Mouse (Mus musculus): ENCODE measurements around the gene Zfp593. TPM values are rescaled to one million over a fixed set of nuclear protein-coding genes. Genes with fewer than 3 reads are reported as not detected.

Zfp593 gene
- polyA plus RNA-seq, 1 experiment: 20.4 TPM

GRCm38 (mm10) chr4:134227194-134227593 lies 18.2 kb downstream of the Zfp593 start, which contains the start of gene Catsper4:
Catsper4 (minus strand) TSS chr4:134227383.
- Histone ChIP-seq H3ac (ENCODE audit: control insufficient read depth, insufficient read length, low read depth) (no peak within 1 kb of the TSS), H3K4me3 (ENCODE audit: insufficient read depth, poor library complexity, severe bottlenecking) (no peak within 1 kb of the TSS), H3K36me3 (ENCODE audit: control insufficient read depth, insufficient read depth) (no peaks in the 10 kb centered on the region), H3K79me2 (ENCODE audit: control insufficient read depth, insufficient read depth) (no peaks in the 10 kb centered on the region), H3K79me3 (ENCODE audit: low read depth) (no peaks in the 10 kb centered on the region), H3K27me3 (ENCODE audit: control insufficient read depth, insufficient read depth, insufficient read length) (peaks cover 31% of the 10 kb centered on the region)
- TF ChIP-seq MYOG (IDR thresholded peaks at IDR 0.05; ENCODE audit: control insufficient read depth, extremely low read depth, insufficient read length) (no peak), CTCF (IDR thresholded peaks at IDR 0.05; ENCODE audit: control insufficient read depth, insufficient read depth, insufficient read length) (no peak), MYOD1 (IDR thresholded peaks at IDR 0.05; ENCODE audit: control insufficient read depth, insufficient read length, low read depth) (no peak), CEBPB (IDR thresholded peaks at IDR 0.05; ENCODE audit: low read depth) (no peak), FOSL1 (IDR thresholded peaks at IDR 0.05; ENCODE audit: insufficient read depth, low read length, poor library complexity, severe bottlenecking) (no peak), MAX (IDR thresholded peaks at IDR 0.05) (no peak), USF1 (IDR thresholded peaks at IDR 0.05; ENCODE audit: low read depth) (no peak)

GRCm38 (mm10) chr4:134222793-134223600 lies 22.4 kb downstream of the Zfp593 start:
- no peak for TF ChIP-seq MYOD1 (IDR thresholded peaks at IDR 0.05; ENCODE audit: control insufficient read depth, insufficient read length, low read depth)
- no peak for TF ChIP-seq CEBPB (IDR thresholded peaks at IDR 0.05; ENCODE audit: low read depth)
- no peak for TF ChIP-seq USF1 (IDR thresholded peaks at IDR 0.05; ENCODE audit: low read depth)
- TF ChIP-seq MYOG (IDR thresholded peaks at IDR 0.05; ENCODE audit: control insufficient read depth, extremely low read depth, insufficient read length): no peak
- TF ChIP-seq MAX (IDR thresholded peaks at IDR 0.05): no peak
- TF ChIP-seq CTCF (IDR thresholded peaks at IDR 0.05; ENCODE audit: control insufficient read depth, insufficient read depth, insufficient read length): no peak
- no peak for TF ChIP-seq FOSL1 (IDR thresholded peaks at IDR 0.05; ENCODE audit: insufficient read depth, low read length, poor library complexity, severe bottlenecking)
- H3K27me3 ChIP-seq (ENCODE audit: control insufficient read depth, insufficient read depth, insufficient read length): peaks cover 37% of the 10 kb centered on the region

GRCm38 (mm10) chr4:134206488-134207053 lies 38.8 kb downstream of the Zfp593 start:
- no peaks in the 10 kb centered on the region for H3K36me3 ChIP-seq (ENCODE audit: control insufficient read depth, insufficient read depth)

More at GRCm38 (mm10) chr4:134222793-134223600, 22.4 kb downstream of the Zfp593 start:
- no peaks in the 10 kb centered on the region for H3K79me2 ChIP-seq (ENCODE audit: control insufficient read depth, insufficient read depth)
- H3ac ChIP-seq (ENCODE audit: control insufficient read depth, insufficient read length, low read depth): no peak overlapping the region
- no peaks in the 10 kb centered on the region for H3K36me3 ChIP-seq (ENCODE audit: control insufficient read depth, insufficient read depth)
- no peaks in the 10 kb centered on the region for H3K79me3 ChIP-seq (ENCODE audit: low read depth)
- H3K4me3 ChIP-seq (ENCODE audit: insufficient read depth, poor library complexity, severe bottlenecking): no peak overlapping the region

GRCm38 (mm10) chr4:134203340-134203896 lies 42.0 kb downstream of the Zfp593 start:
- no peak for TF ChIP-seq USF1 (IDR thresholded peaks at IDR 0.05; ENCODE audit: low read depth)
- no peak for TF ChIP-seq MYOD1 (IDR thresholded peaks at IDR 0.05; ENCODE audit: control insufficient read depth, insufficient read length, low read depth)
- no peak for TF ChIP-seq CEBPB (IDR thresholded peaks at IDR 0.05; ENCODE audit: low read depth)
- TF ChIP-seq MYOG (IDR thresholded peaks at IDR 0.05; ENCODE audit: control insufficient read depth, extremely low read depth, insufficient read length): no peak
- no peak for TF ChIP-seq FOSL1 (IDR thresholded peaks at IDR 0.05; ENCODE audit: insufficient read depth, low read length, poor library complexity, severe bottlenecking)
- TF ChIP-seq MAX (IDR thresholded peaks at IDR 0.05): no peak
- no peak for TF ChIP-seq CTCF (IDR thresholded peaks at IDR 0.05; ENCODE audit: control insufficient read depth, insufficient read depth, insufficient read length)

More at GRCm38 (mm10) chr4:134206488-134207053, 38.8 kb downstream of the Zfp593 start:
- no peak overlapping the region for H3ac ChIP-seq (ENCODE audit: control insufficient read depth, insufficient read length, low read depth)
- no peaks in the 10 kb centered on the region for H3K79me2 ChIP-seq (ENCODE audit: control insufficient read depth, insufficient read depth)
- H3K4me3 ChIP-seq (ENCODE audit: insufficient read depth, poor library complexity, severe bottlenecking): no peak overlapping the region
- TF ChIP-seq MYOD1 (IDR thresholded peaks at IDR 0.05; ENCODE audit: control insufficient read depth, insufficient read length, low read depth) (no peak), CTCF (IDR thresholded peaks at IDR 0.05; ENCODE audit: control insufficient read depth, insufficient read depth, insufficient read length) (no peak), USF1 (IDR thresholded peaks at IDR 0.05; ENCODE audit: low read depth) (no peak), MYOG (IDR thresholded peaks at IDR 0.05; ENCODE audit: control insufficient read depth, extremely low read depth, insufficient read length) (no peak), CEBPB (IDR thresholded peaks at IDR 0.05; ENCODE audit: low read depth) (no peak), FOSL1 (IDR thresholded peaks at IDR 0.05; ENCODE audit: insufficient read depth, low read length, poor library complexity, severe bottlenecking) (no peak), MAX (IDR thresholded peaks at IDR 0.05) (no peak)
- H3K27me3 ChIP-seq (ENCODE audit: control insufficient read depth, insufficient read depth, insufficient read length): peaks cover 26% of the 10 kb centered on the region
- H3K79me3 ChIP-seq (ENCODE audit: low read depth): no peaks in the 10 kb centered on the region

GRCm38 (mm10) chr4:134202904-134203303 lies 42.5 kb downstream of the Zfp593 start, which contains the start of gene Gm7534:
Gm7534 (minus strand) TSS chr4:134203004.
- Histone ChIP-seq H3K79me3 (ENCODE audit: low read depth) (no peaks in the 10 kb centered on the region), H3K4me3 (ENCODE audit: insufficient read depth, poor library complexity, severe bottlenecking) (no peak within 1 kb of the TSS), H3K79me2 (ENCODE audit: control insufficient read depth, insufficient read depth) (no peaks in the 10 kb centered on the region), H3K27me3 (ENCODE audit: control insufficient read depth, insufficient read depth, insufficient read length) (peaks cover 20% of the 10 kb centered on the region), H3K36me3 (ENCODE audit: control insufficient read depth, insufficient read depth) (no peaks in the 10 kb centered on the region), H3ac (ENCODE audit: control insufficient read depth, insufficient read length, low read depth) (no peak within 1 kb of the TSS)
- TF ChIP-seq CTCF (IDR thresholded peaks at IDR 0.05; ENCODE audit: control insufficient read depth, insufficient read depth, insufficient read length) (no peak), MYOG (IDR thresholded peaks at IDR 0.05; ENCODE audit: control insufficient read depth, extremely low read depth, insufficient read length) (no peak), MAX (IDR thresholded peaks at IDR 0.05) (no peak), USF1 (IDR thresholded peaks at IDR 0.05; ENCODE audit: low read depth) (no peak), FOSL1 (IDR thresholded peaks at IDR 0.05; ENCODE audit: insufficient read depth, low read length, poor library complexity, severe bottlenecking) (no peak)

More at GRCm38 (mm10) chr4:134203340-134203896, 42.0 kb downstream of the Zfp593 start:
- Histone ChIP-seq H3K36me3 (ENCODE audit: control insufficient read depth, insufficient read depth) (no peaks in the 10 kb centered on the region), H3K27me3 (ENCODE audit: control insufficient read depth, insufficient read depth, insufficient read length) (peaks cover 21% of the 10 kb centered on the region), H3K79me2 (ENCODE audit: control insufficient read depth, insufficient read depth) (no peaks in the 10 kb centered on the region), H3K79me3 (ENCODE audit: low read depth) (no peaks in the 10 kb centered on the region), H3ac (ENCODE audit: control insufficient read depth, insufficient read length, low read depth) (no peak overlapping the region), H3K4me3 (ENCODE audit: insufficient read depth, poor library complexity, severe bottlenecking) (no peak overlapping the region)

Measured in C2C12 (cell line).